Mouse (Mus musculus): ENCODE data around the gene Synrg.
A peak's percentile ranks its signal among the peaks of the same experiment; 100 is the strongest.

The Synrg gene

GRCm38 (mm10) chr11:84042808-84043762 is 78.9 kb downstream of the Synrg start:
- DNase-seq = no peak

- DNase-seq = no peak
Measured at GRCm38 (mm10) chr11:84044988-84045387, 80.8 kb downstream of the Synrg start.

GRCm38 (mm10) chr11:84047270-84047669 is 83.0 kb downstream of the Synrg start:
- DNase-seq = no peak

DNA sequence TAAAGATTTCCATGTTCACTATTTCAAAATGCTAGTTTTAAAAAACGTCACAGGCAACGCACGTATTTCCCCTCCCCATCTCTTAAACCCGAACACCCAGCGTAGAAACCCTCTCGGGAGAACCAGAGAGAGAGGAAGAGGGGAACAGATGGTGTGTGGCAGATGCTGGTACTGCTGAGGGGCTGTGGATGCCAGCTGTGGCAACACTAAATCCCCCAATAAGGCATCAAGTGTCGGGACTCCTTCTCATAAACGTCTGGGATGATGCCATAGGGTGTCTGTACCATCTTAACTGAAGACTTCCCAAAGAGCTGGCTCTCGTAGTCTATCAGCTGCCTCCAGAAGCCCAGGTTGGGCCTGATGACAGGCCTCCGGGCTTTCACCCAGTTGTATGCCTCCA is 84.2 kb downstream of the Synrg start:
- no peak for DNase-seq

- DNase-seq = no peak
Measured at GRCm38 (mm10) chr11:84053055-84053454, 88.8 kb downstream of the Synrg start.

DNA sequence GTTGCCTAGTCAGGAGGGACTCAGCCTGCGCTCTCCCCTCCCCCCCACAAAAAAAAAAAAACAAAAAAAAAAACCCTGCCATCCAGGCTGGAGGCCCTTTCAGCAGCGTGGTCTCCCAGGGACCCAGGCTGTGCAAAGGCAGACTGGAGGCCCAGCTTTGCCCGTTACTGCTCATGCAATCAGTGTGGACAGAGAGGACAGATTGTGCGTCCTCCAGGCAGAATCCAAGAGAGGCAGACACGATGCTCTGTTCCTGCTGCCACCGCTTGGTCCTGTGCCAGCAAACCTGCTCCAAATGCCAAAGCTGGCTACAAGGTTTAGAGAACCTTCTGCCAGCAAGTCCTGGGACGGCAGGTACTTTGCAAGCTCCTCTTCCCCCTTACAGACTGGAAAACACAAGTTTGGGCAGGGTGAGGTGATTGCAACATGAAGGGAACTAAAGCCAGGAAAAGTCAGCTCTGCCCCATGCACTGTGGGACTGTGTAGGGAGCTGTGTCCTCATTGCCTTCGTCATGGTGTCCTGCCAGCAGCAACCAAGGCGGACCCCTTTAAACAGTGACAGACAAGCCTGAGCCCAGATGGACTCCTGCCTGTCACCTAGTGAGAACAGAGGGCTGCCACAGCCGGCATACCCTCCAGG is 89.4 kb downstream of the Synrg start:
- no peak for DNase-seq

GRCm38 (mm10) chr11:84057418-84057817 is 93.2 kb downstream of the Synrg start:
- DNase-seq = no peak

DNA sequence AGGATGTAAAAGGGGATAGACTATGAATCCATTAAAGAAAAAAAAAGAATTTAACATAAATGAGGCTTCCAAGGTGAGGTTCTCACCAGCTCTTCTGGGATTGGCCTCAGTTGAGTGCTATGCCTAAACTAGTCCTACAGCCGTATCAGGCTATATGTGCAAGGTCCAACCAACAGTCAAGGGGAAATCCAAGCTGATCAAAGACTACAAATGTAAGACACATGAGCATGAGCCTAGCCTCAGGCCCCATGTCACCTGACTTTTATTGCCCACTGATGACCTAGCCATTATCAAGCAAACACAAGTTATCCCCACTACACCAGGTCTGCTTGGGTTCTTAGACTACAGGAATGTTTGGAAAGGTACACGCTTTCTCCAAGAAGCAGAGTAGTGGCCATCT is 95.6 kb downstream of the Synrg start:
- DNase-seq = no peak

DNA sequence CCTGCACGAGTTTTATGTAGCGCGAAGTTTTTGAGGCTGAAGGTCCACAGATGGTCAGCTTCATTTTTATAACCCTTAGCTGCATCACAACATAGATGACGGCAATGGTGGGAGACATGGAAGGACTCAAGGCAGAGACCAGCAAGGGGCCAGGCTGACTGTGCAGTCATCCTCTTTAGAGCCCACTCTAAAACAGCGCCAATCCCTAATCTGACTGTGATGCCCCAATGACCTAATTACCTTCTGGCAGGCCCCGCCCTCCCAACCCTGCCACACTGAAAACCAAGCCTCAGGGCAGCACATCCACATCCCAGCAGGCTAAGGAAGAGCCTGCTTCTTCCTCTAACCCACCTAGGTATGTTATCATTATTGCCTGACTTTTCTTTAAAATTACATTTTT is 96.4 kb downstream of the Synrg start:
- DNase-seq = no peak

DNA sequence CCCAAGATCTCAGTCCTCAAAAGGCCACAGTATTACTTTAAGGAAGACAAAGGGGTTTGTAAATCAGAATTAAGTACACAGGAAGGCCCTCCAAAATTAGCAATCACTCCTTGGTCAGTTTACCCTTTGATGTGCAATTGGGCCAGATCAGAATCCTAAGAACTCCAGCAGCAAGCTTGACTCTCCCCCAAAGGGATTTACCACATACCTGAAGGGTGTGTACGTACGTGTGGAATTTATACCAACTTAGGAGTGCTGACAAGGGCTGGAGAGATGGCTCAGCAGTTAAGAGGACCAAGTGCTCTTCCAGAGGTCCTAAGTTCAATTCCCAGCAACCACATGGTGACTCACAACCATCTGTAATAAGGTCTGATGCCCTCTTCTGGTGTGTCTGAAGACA is 97.7 kb downstream of the Synrg start:
- DNase-seq = no peak

- DNase-seq = no peak
Measured at GRCm38 (mm10) chr11:84062805-84063204, 98.6 kb downstream of the Synrg start.

- no peak for DNase-seq
Measured at GRCm38 (mm10) chr11:84063631-84064209, 99.5 kb downstream of the Synrg start.

DNA sequence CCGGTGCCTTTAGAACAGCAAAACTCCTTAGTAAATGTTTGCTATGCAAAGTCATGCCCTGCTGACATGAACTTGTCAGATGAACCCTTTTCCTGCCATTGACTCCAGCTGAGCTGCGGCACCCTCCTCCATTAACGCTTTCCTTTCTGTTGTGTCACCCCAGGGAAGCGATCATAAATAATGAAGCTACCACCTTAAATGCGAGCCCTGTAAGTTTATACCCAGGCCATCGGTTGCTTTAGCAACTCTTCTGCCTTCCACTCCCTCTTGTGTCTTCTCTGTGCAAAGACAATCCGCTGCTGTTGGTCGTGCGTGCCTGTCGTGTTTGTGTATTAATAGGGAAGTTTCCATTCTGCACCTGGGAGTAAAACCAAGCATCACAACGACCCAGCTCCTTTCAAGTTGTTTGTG is 101.8 kb downstream of the Synrg start:
- peak; percentile 23 to 28 for DNase-seq

DNA sequence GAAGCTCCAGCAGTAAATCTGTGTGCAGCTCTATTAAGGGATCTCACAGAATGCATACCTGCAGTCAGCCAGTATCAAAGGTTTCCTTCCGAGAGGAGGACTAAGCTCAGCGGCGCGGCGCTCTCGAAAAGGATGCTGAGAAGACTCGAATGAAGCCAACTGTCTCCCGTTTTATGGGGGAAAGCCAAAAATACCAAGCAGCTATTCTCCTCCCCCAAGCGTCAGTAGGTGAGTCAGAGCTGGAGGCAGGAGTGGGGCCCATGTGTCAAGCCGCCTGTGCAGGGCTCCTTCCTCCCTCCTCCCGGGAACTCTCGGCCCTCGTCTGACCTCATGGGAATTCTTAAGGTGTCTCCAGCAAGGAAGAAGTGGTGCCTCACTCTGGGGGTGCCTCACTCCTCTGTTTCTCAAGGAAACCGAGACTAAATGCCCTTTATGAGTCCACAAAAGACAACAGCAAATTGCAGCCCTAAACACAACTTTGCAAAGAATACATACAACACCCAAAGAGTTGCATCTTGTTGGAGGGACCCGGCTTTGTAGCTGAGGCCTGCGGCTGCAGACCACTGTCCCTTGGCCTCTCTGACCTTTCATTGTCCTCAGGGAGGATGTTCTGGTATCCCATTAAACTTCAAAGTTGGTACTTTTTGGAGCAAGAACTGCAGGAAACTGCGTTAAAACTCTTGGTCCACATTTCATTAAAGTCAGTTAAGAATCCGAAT is 102.9 kb downstream of the Synrg start:
- peak; percentile 23 to 27 for DNase-seq

DNA sequence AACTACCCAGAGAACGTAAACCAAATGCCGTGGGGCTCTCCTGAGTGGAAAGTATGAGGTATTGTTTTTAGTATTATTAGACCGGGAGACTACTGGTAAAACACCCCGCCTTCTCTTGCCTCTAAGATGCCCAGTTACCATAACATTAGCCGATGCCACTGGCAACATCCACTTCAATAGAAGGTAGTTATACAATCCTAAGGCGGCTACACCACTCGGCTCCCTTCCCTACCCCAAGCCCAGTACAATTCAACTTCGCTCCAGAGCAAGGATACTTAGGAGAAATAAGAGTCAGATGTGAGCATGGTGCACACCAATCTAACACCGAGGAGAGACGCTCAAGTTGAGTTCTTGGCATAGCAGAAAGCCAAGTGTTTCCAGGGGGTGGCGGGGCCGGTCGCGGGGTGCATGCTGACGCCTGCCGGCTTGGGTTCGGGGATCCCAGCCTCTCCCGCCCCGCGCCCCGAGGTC is 103.5 kb downstream of the Synrg start:
- DNase-seq = peak; percentile 36 to 46

DNA sequence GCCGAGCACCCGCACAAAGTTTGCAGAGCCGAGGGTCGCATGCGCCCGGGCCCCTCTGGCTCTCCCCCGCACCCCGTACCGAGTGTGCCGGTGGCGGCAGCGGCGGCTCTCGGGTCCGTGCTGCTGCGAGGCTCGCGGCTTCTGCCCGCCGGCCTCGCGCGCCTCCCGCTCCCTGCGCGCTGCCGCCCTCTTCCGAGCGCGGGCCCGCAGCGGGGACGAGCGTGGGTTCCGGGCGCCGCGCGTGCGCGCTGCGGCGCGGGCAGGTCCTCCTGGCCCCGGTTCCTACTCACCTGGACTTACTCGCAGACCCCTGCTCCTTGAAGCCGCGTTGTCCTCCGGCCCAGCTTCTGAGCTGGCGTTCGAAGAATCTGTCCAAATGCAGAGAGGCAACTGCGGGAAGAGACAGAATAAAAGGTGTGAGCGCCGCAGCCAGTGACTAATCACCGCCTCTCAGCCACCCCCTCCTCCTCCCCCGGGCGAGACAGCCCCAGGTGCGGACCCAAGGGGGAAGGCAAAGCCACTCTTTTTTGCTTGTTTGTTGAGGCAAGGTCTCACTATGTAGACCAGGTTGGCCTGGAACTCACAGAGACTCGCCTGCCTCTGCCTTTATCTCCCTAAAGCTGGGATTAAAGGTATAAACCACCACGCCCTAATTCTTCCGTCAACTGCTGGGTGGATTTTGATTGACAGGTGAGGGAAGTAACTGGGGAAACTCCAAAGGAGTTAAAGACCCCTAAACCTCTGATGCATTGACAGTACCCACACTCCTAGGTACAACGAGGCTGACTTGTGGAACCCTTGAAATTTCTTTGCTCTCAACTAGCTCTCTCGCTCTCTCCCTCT is 104.2 kb downstream of the Synrg start:
- peak; percentile 54 to 59 for DNase-seq

DNA sequence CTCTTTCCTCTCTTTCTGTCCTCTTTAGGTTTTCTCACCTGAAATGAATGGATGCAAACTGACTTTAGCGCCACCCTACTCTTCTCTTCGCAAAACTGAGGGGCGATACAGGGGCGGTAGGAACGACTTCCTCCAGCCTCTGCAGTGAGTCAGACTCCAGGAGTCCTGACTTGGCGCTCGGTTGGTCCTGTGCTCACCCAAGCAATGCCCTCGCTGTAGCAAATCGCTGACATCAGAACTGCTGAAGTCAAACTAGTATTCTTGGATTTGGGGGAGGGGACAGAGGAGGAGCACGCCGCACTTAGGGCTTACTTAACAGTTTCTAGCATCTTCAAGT is 104.8 kb downstream of the Synrg start, which contains the start of gene Dusp14:
Gene Dusp14 (minus strand): TSS at position 228 of the 337 bp plus-strand sequence.
- DNase-seq = peak; percentile 18 to 26

DNA sequence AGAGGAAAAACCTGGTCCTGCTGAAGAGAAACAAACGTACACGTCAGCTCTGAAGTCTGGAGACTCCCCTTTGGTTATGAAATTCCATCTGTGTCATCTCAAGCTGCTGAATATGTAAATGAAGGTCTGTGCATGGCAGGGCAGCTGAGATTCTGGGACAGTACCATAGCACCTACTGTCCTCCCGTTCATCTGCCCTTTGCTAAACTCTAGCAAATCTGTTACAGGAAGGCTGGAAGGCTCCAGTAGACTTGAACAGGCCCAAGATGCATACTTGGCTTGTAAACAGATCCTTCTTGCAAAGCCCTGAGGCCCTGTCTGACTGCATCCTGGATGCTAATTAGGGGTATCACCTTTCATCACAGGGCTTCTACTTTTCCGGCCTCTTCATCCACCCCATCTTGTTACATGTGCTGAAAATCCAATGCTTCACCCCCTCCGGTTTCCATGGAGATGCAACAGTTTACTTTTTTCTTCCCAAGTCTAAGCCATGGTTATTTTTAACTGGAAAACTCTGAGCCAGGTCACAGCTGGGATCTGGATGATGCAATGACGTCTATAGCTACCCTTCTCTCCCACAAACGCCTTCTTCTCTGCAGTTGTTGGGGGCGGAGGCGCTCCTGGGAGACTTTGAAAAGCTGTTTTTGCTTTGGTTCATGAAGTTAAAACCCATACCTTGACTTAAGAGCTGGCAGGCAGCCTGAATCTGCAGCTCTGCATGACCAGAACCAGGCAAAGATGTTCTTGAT is 108.8 kb downstream of the Synrg start:
- DNase-seq = no peak

GRCm38 (mm10) chr11:84073816-84074764 is 109.9 kb downstream of the Synrg start:
- no peak for DNase-seq

DNA sequence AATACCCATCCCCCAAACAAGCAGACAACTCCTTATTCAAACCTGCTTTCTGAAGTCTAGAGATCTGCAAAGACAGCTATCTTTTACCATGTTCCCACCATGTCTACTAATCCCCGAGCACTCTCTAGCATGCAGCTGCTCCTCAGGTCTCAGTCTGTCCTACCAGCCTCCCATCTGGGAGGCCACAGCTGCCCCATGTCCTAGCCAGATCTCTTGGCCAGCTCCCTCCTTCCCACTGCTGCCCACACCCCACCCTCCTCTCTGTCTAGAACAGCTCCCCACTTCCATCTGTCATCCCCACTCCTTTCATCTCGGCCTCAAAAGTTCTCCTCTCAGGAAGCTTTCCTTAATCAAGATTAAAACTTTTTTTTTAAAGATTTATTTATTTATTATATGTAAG is 112.8 kb downstream of the Synrg start:
- DNase-seq = no peak
